Mouse (Mus musculus): ENCODE data around the gene Hoxd8. TPM values are rescaled to one million over a fixed set of nuclear protein-coding genes. Genes with fewer than 3 reads are reported as not detected.

The Hoxd8 gene
- polyA plus RNA-seq, 1 experiment from 2014 or later, result 0.07 TPM

DNA sequence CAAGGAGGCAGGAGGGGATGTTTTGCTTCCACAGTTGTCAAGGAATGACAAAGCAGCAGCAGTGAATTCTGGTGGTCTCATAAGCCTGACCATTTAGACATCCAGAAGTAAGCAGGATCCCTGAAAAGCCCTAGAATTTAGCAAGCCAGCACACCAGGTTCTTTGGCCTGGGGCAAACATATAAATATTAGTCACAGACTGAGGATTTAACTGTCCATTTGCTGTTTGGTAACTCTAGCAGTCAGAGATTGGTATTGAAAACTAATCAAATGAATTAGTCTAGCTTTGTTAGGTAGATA is 37.5 kb downstream of the Hoxd8 start:
- Histone ChIP-seq H3K4me3 (no peak overlapping the region), H3K27me3 (replicated peaks) (peaks cover 99% of the 10 kb centered on the region), H3K9ac (no peak overlapping the region), H3K9me3 (no peaks in the 10 kb centered on the region), H3K36me3 (no peaks in the 10 kb centered on the region), H3K4me2 (no peak overlapping the region), H3K4me1 (peaks cover 11% of the 10 kb centered on the region), H3K27ac (replicated peaks) (no peak overlapping the region)
- ATAC-seq (ENCODE audit: extremely low read depth, insufficient number of reproducible peaks, low FRiP score, low TSS enrichment), result no peak

DNA sequence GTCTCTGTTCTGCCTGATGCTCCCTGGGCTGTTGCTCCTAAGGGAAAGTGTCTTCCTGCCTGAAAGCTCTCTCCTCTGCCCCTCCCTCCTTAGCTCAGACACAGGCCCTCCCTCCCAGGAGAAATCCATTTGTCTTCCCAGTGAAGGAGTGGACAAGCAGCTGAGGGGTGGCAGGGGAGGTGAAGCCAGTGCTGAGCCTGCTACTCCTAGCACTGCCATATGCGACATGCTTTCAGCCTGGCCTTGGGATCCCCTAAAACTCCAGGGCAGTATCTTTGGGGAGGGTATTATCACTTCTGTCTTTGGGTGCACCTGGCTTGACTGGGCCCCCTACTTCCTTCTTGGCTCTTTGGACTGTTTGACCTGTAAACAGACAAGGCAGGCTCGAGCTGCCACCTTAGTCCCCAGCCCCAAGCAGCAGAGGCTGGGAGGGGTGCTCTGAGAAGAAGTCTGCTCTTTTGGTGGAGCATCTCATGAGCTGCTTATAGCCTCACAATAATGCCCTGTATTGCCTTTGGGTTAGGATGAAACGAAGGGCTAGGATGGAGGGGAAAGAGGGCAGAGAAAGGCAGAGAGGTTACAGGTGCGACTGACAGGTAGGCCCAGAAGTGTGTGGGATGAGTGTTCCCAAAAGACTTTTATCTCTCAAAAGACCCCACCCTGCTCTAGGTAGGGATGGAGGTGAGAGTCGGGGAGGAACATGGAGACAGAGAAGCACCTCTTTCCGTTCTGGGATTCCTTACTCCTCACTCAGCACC is 41.3 kb downstream of the Hoxd8 start:
- WGBS, result under 1% methylated on average over 6 of the region's 6 CpGs
- Histone ChIP-seq H3K9me3 (no peaks in the 10 kb centered on the region), H3K9ac (no peak overlapping the region), H3K4me1 (peaks cover 16% of the 10 kb centered on the region), H3K27me3 (replicated peaks) (peaks cover 99% of the 10 kb centered on the region), H3K36me3 (no peaks in the 10 kb centered on the region), H3K4me2 (peak overlapping the region; percentile 40; the same call in 1 of the 2 replicates), H3K4me3 (no peak overlapping the region), H3K27ac (replicated peaks) (no peak overlapping the region)
- no peak for ATAC-seq (ENCODE audit: extremely low read depth, insufficient number of reproducible peaks, low FRiP score, low TSS enrichment)

DNA sequence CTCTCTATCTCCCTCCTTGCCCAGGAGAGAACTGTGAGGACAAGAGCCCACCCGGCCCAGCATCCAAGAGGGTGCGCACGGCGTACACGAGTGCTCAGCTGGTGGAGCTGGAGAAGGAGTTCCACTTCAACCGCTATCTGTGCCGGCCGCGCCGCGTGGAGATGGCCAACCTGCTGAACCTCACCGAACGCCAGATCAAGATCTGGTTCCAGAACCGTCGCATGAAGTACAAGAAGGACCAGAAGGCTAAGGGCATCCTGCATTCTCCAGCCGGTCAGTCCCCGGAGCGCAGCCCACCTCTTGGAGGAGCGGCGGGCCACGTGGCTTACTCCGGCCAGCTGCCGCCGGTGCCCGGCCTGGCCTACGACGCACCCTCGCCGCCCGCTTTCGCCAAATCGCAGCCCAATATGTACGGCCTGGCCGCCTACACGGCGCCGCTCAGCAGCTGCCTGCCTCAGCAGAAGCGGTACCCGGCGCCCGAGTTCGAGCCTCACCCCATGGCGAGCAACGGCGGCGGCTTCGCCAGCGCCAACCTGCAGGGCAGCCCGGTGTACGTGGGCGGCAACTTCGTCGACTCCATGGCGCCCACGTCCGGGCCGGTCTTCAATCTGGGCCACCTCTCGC is 42.0 kb downstream of the Hoxd8 start:
- H3K9me3 ChIP-seq, result no peaks in the 10 kb centered on the region
- under 1% methylated on average over 58 of the region's 58 CpGs for WGBS
- H3K4me2 ChIP-seq, result peak overlapping the region; percentile 40
- H3K27ac ChIP-seq (replicated peaks), result no peak overlapping the region
- peaks cover 16% of the 10 kb centered on the region for H3K4me1 ChIP-seq
- no peaks in the 10 kb centered on the region for H3K36me3 ChIP-seq
- H3K4me3 ChIP-seq, result peak overlapping the region; percentile 28
- no peak for ATAC-seq (ENCODE audit: extremely low read depth, insufficient number of reproducible peaks, low FRiP score, low TSS enrichment)
- H3K27me3 ChIP-seq (replicated peaks), result peaks cover 99% of the 10 kb centered on the region
- H3K9ac ChIP-seq, result no peak overlapping the region

DNA sequence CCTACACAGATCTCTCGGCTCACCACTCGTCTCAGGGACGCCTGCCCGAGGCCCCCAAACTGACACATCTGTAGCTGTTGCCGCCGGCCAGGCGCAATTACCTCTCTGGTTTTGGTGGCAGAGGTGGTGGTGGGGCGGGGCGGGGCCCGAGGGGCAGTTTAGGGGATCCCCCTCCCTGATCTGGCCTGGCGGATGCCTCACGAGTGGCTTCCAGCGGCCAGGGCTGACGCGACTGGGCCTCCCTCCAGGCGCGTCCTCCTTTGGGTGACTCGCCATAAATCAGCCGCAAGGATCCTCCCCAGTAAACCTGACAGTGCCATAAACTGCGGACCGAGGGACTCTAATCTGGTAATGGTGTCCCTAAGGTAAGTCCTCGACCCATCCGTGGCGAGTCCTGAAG is 42.6 kb downstream of the Hoxd8 start:
- WGBS, result 3% methylated on average over 24 of the region's 24 CpGs
- no peak overlapping the region for H3K9ac ChIP-seq
- peak overlapping the region; percentile 40 for H3K4me2 ChIP-seq
- H3K27me3 ChIP-seq (replicated peaks), result peaks cover 99% of the 10 kb centered on the region
- no peaks in the 10 kb centered on the region for H3K36me3 ChIP-seq
- H3K27ac ChIP-seq (replicated peaks), result no peak overlapping the region
- peaks cover 16% of the 10 kb centered on the region for H3K4me1 ChIP-seq
- H3K4me3 ChIP-seq, result peak overlapping the region; percentile 28; the same call in 1 of the 2 replicates
- H3K9me3 ChIP-seq, result no peaks in the 10 kb centered on the region
- no peak for ATAC-seq (ENCODE audit: extremely low read depth, insufficient number of reproducible peaks, low FRiP score, low TSS enrichment)

DNA sequence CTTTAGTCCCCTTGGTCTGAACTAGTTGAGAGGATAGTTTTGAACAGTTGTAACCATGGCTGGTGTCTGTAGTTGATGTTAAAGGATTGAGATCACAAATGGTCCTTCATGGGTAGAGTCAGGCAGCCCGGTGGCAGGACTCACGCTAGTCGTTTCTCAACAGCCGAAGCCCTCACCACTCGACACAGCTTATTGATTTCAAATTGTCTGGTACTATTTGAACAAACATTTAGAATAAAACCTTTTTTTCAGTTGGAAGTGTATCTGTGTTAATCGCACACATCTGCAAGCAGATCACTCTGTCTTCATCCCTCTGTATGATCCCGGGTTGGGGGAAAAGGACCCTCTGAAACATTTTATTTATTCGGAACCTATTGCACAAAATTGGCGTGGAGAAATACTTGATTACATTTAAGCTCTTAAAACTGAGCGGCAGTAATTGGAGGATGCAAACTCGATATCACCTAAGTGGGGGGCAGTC is 43.3 kb downstream of the Hoxd8 start:
- H3K36me3 ChIP-seq, result no peaks in the 10 kb centered on the region
- no peak for ATAC-seq (ENCODE audit: extremely low read depth, insufficient number of reproducible peaks, low FRiP score, low TSS enrichment)
- no peak overlapping the region for H3K27ac ChIP-seq (replicated peaks)
- H3K9me3 ChIP-seq, result no peaks in the 10 kb centered on the region
- no peak overlapping the region for H3K4me2 ChIP-seq
- H3K4me3 ChIP-seq, result no peak overlapping the region
- peaks cover 99% of the 10 kb centered on the region for H3K27me3 ChIP-seq (replicated peaks)
- H3K9ac ChIP-seq, result no peak overlapping the region
- peaks cover 20% of the 10 kb centered on the region for H3K4me1 ChIP-seq
- 13% methylated on average over 11 of the region's 11 CpGs for WGBS

DNA sequence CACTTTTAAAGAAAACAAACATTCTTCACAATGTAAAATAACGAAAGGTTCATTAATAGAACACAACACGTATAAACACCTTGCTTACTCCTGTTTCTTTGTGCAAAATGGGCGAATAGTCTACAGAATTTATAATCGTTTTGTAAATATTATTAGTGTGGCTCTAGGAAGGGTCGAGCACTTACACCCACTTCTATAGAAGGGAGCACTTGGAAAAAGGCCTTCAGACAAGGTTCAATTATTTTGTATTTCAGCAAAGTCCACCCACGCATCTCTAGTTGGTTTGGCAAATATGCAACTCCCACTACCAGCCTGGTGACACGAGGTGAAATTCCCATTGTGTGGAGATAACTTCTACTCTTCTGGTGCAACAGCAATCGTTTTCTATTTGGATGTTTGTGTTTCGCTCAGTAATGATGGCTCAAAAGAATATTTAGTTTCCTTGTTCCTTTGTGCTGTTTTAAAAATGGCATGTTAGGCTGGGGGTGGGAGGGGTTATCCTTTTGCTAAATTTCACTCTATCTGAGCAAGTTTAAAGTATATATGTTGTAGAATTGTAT is 44.1 kb downstream of the Hoxd8 start:
- WGBS, result 9% methylated on average over 9 of the region's 9 CpGs
- no peak for ATAC-seq (ENCODE audit: extremely low read depth, insufficient number of reproducible peaks, low FRiP score, low TSS enrichment)

DNA sequence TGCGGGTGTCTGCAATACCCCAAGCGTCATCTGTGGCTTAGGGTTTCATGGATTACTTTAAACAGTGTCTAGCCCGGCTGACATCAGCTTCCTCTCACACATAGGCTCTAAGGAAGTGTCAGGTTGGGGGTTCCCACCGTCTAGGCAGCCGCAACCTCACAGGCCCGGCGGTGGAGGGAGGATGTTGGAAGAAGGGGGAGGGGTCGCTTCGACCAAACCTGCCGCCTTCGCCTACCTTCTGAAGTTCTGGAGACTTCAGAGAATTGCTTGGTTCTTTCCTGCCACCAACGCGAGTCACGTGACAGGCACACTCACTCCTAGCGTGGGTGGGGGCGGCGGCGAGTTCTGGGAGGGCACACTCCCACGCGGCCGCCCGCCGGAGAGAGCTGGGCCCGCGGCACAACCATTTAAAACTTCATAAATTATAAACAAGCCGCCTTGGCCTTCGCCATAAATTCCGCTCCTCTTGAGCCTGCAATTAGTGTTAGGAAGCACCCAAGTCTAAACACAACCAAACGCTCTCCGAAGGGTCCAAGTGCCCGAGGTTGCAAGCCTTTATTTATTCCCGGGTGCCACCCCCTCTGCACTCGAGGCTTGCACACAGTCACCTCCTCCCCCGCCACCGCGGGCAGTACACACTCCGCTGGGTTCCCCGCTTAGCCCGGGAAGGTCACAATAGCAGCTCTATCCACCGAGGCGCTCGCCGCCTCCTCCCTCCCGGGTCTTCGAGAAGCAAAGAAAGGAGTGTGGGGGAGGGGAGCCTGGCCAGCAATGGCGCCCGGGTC is 45.1 kb downstream of the Hoxd8 start:
- 1% methylated on average over 47 of the region's 47 CpGs for WGBS
- Histone ChIP-seq H3K9ac (0 out of 2 replicates have a peak overlapping the region, but pooled peaks have one; percentile 24), H3K4me1 (peaks cover 27% of the 10 kb centered on the region), H3K4me2 (peak overlapping the region; percentile 65), H3K4me3 (peak overlapping the region; percentile 37), H3K27ac (replicated peaks) (no peak overlapping the region), H3K27me3 (replicated peaks) (peaks cover 100% of the 10 kb centered on the region), H3K36me3 (no peaks in the 10 kb centered on the region), H3K9me3 (no peaks in the 10 kb centered on the region)
- ATAC-seq (ENCODE audit: extremely low read depth, insufficient number of reproducible peaks, low FRiP score, low TSS enrichment), result no peak

More for the DNA sequence above, 44.1 kb downstream of the Hoxd8 start:
- Histone ChIP-seq H3K9ac (no peak overlapping the region), H3K27me3 (replicated peaks) (peaks cover 100% of the 10 kb centered on the region), H3K4me3 (no peak overlapping the region), H3K9me3 (no peaks in the 10 kb centered on the region), H3K27ac (replicated peaks) (no peak overlapping the region), H3K36me3 (no peaks in the 10 kb centered on the region), H3K4me2 (no peak overlapping the region), H3K4me1 (peaks cover 27% of the 10 kb centered on the region)

DNA sequence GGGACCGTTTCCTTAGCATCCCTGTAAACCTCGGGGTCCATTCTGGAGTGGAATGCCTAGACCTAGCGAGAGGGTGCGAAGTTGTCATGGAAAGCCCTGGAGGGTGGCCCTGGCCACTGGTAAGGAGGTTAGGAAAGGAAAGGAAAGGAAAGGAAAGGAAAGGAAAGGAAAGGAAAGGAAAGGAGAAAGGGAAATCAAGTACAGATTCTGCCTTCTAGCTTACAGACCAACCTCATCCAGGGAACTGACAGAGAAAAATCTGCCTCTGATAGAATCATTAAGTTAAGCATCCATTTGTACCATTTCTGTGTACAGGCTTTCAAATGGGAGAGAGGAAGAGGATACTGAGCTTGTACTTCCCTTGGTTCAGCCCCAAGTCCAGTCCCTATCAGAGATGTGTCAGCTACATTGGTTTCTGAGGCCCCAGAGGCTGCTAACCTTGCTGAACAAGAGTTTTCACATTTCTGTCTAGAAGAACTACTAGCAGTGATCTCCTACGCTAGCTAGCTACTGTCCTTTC is 46.4 kb downstream of the Hoxd8 start:
- H3K9me3 ChIP-seq, result no peaks in the 10 kb centered on the region
- no peak overlapping the region for H3K4me3 ChIP-seq
- H3K36me3 ChIP-seq, result no peaks in the 10 kb centered on the region
- H3K9ac ChIP-seq, result no peak overlapping the region
- peaks cover 98% of the 10 kb centered on the region for H3K27me3 ChIP-seq (replicated peaks)
- ATAC-seq (ENCODE audit: extremely low read depth, insufficient number of reproducible peaks, low FRiP score, low TSS enrichment), result no peak
- WGBS, result 24% methylated on average over 5 of the region's 5 CpGs
- no peak overlapping the region for H3K27ac ChIP-seq (replicated peaks)
- H3K4me1 ChIP-seq, result peaks cover 27% of the 10 kb centered on the region
- H3K4me2 ChIP-seq, result no peak overlapping the region

DNA sequence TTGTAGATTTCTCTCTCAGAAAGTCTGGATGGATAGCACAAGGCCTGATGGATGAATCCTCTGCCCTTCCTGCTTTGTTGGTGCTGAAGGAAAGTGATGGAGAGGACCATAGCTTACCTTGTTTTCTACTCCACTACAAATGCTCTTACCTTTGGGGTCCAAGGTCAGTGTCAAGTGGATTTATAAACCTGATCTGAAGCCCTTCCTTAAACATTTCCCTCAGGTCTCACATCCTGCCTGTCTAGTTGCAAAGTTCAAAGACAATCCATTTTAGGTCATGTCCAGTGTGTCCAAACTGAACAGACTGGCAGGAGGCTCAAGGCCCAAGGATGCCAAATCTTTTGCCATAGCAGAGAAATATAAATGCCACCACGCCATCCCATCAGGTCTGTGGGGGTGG is 47.4 kb downstream of the Hoxd8 start:
- ATAC-seq (ENCODE audit: extremely low read depth, insufficient number of reproducible peaks, low FRiP score, low TSS enrichment), result no peak
- H3K4me1 ChIP-seq, result peaks cover 21% of the 10 kb centered on the region
- H3K27ac ChIP-seq (replicated peaks), result no peak overlapping the region
- H3K4me2 ChIP-seq, result no peak overlapping the region
- no peaks in the 10 kb centered on the region for H3K9me3 ChIP-seq
- no peak overlapping the region for H3K4me3 ChIP-seq
- H3K9ac ChIP-seq, result no peak overlapping the region
- peaks cover 98% of the 10 kb centered on the region for H3K27me3 ChIP-seq (replicated peaks)
- WGBS, result 70% methylated on average over 1 of the region's 1 CpGs
- no peaks in the 10 kb centered on the region for H3K36me3 ChIP-seq

DNA sequence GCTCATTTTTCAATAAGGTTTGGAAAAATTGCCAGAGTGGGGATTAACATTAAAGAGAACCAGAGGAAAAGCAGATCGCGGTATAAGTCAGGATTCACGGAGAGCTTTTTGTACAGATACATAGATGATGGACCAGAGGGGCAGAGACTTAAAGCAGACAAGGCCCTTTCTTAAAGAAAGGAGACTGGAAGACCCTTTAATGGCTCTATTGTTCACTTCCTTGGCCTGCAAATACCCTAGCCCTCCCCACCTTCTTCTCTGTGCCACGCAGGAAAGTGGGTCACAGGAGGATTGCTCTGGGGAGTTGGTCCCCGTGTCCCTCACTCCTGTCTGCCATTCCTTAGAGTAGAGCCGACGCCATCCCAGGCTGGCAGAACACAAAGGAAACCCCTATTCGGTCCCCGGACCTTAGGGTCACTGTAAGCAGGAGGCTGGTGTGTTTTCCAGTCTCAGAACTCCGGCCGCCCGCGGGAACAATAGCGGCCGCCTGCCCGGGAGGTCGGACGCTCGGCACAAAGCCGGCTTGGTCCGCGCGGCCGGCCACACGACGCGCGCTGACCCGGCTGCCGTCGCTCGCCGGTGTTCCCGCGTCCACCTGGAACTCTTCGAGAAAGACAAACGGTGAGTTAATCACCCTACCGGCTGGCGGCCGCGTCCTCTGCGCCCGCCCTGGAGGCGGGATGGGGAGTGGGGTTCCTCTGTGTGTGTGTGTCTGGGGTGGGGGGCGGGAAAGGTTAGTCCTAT is 48.2 kb downstream of the Hoxd8 start:
- peak overlapping the region; percentile 50; the same call in 1 of the 2 replicates for H3K9ac ChIP-seq
- peak overlapping the region; percentile 47 for H3K4me3 ChIP-seq
- peak overlapping the region; percentile 71 for H3K4me2 ChIP-seq
- H3K4me1 ChIP-seq, result peaks cover 21% of the 10 kb centered on the region
- no peak overlapping the region for H3K27ac ChIP-seq (replicated peaks)
- peaks cover 98% of the 10 kb centered on the region for H3K27me3 ChIP-seq (replicated peaks)
- WGBS, result 3% methylated on average over 45 of the region's 45 CpGs
- ATAC-seq (ENCODE audit: extremely low read depth, insufficient number of reproducible peaks, low FRiP score, low TSS enrichment), result no peak
- H3K36me3 ChIP-seq, result no peaks in the 10 kb centered on the region
- no peaks in the 10 kb centered on the region for H3K9me3 ChIP-seq
